Mouse (Mus musculus) urinary bladder, postnatal 36 days (tissue): ENCODE measurements at regions not wholly inside any gene's neighbourhood (a gene's known extent, or its start where the extent isn't known, plus 50 kb on each side); places are given as distances from the start of the nearest gene placed in this dataset.

ENCODE experiments used
- DNase-seq, 2 experiments: peaks; one replicate each; pipeline ENCODE4 v3.0.0; 2022; ENCODE audit warnings: low spot score in 2 of 2, mixed read lengths in 1 of 2

DNA sequence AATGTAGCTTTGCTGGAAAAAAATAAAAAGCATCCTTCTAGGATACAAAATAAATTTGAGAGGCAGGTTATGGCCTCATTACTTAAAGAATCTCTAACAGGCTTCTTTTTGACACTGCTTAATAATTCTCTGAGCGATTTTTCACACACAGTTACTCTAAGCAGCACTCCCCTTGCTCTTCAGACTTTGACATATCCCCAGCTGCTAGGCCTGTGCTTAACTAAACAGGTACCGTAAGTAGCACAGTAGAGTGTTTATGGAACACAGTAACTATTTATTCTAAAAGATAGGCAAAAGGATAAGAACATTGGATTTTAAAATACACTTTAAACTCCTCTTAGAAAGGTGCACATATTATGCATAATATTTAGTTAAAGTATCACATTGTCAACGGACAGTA, 54.6 kb upstream of the Ell2 start:
- DNase-seq = no peak

DNA sequence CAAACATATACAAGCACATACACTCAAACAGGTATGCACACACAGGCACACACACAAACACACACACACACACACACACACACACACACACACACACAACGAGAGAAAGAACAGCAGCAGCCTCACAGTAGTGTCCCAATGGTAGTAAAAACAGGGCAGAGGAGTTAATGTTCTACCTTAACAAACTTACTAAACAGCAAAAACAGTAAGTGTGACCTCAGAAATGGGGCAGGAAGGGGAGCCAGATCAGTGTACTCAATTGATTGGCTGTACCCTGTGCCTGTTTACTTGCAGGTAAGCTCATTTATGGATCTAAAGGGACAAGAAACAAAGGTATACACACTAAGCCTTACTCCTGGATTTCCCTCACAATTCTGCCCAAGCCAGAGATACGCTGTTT, 53.6 kb upstream of the Ell2 start:
- no peak for DNase-seq
